Mouse (Mus musculus): ENCODE results near the gene Crb2. TPM values are rescaled to one million over a fixed set of nuclear protein-coding genes. Genes with fewer than 3 reads are reported as not detected.

The Crb2 gene
- 0.04 and 0.10 TPM in 2 replicates for polyA plus RNA-seq (2015; fragmentation: Nextera tagmentation; extraction: Ambion mirVana)

DNA sequence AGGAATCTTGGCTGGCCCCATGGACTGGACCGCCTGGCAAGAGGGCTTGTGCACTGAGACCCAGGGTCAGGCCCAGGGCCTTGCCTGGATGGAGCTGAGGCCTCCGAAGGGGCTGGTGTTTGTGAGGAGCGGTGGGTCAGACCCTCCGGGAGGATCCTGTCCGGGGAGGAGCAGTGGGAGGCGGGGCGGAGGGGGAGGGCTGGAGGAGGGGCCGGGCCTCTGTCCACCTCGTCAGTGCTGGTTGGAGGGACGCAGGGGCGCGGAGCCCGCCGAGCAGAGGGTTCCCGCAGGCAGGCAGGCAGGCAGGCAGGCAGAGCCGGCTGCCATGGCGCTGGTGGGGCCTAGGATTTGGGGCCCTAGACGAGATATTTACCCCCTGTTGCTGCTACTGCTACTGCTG is at the start of gene Crb2:
Crb2 (plus strand) TSS at position 234 of the 400 bp plus-strand sequence.

Other genes with a start within 250 kb of the Crb2 start
- 5.7 and 7.1 TPM in 2 replicates for gene Strbp, start 72.4 kb upstream of the Crb2 start, polyA plus RNA-seq (2015; fragmentation: Nextera tagmentation; extraction: Ambion mirVana)

All from skeletal muscle tissue, postnatal 0 days (tissue).